ENCODE assay signal across 21 mouse cellular contexts in genomic region chr4:149491151-149491550, GRCm38 (mm10). TPM values are rescaled to one million over a fixed set of nuclear protein-coding genes. Genes with fewer than 3 reads are reported as not detected.
DNase-seq lines count a peak whose midpoint lies in the region; ATAC-seq and TF ChIP-seq lines count a peak whose summit lies in the region.
"Had no signal": no experiment of that assay in that cellular context is flagged by ENCODE, and none has a peak within 500 bp of the region (broad histone marks: within the 10 kb centered on the region; RNA-seq: fewer than 3 reads in every experiment).

No protein-coding gene starts in this region.

- H3K27me3 ChIP-seq in hindbrain, postnatal 0 days (ENCODE audit: insufficient read depth, low read length), result no peaks in the 10 kb centered on the region
- no peaks in the 10 kb centered on the region for H3K27me3 ChIP-seq in hindbrain, embryonic 16.5 days (replicated peaks; ENCODE audit: control insufficient read depth, insufficient read depth, low read length)
- no peaks in the 10 kb centered on the region for H3K27me3 ChIP-seq in midbrain, postnatal 0 days (ENCODE audit: insufficient read depth, low read length)
- H3K27me3 ChIP-seq in midbrain, embryonic 11.5 days (ENCODE audit: control insufficient read depth, insufficient read depth, low read length), result no peaks in the 10 kb centered on the region
- no peaks in the 10 kb centered on the region for H3K27me3 ChIP-seq in midbrain, embryonic 13.5 days
- no peaks in the 10 kb centered on the region for H3K27me3 ChIP-seq in midbrain, embryonic 10.5 days (ENCODE audit: low read depth, poor library complexity, severe bottlenecking)
- H3K27me3 ChIP-seq: heart, embryonic 13.5 days; liver, embryonic 13.5 days had no signal

- H3K27ac ChIP-seq in hindbrain, postnatal 0 days, result no peak overlapping the region
- no peak overlapping the region for H3K27ac ChIP-seq in hindbrain, embryonic 16.5 days (ENCODE audit: low read depth, low read length)
- no peak overlapping the region for H3K27ac ChIP-seq in midbrain, postnatal 0 days (ENCODE audit: low read depth, low read length)
- no peak overlapping the region for H3K27ac ChIP-seq in midbrain, embryonic 11.5 days (ENCODE audit: low read depth, low read length)
- H3K27ac ChIP-seq in midbrain, embryonic 13.5 days, result no peak overlapping the region
- no peak overlapping the region for H3K27ac ChIP-seq in midbrain, embryonic 10.5 days (replicated peaks)
- H3K27ac ChIP-seq: heart, embryonic 13.5 days; liver, embryonic 13.5 days; macrophage had no signal

- no peak overlapping the region for H3K4me2 ChIP-seq in hindbrain, postnatal 0 days (ENCODE audit: low read depth, low read length)
- H3K4me2 ChIP-seq in hindbrain, embryonic 16.5 days (ENCODE audit: low read length), result no peak overlapping the region
- H3K4me2 ChIP-seq in midbrain, postnatal 0 days (ENCODE audit: low read depth, low read length, poor library complexity, severe bottlenecking), result no peak overlapping the region
- H3K4me2 ChIP-seq in midbrain, embryonic 11.5 days, result no peak overlapping the region
- H3K4me2 ChIP-seq in midbrain, embryonic 13.5 days (replicated peaks), result no peak overlapping the region
- H3K4me2 ChIP-seq: heart, embryonic 13.5 days; liver, embryonic 13.5 days had no signal

- H3K36me3 ChIP-seq in hindbrain, postnatal 0 days (ENCODE audit: insufficient read depth, low read length), result peaks cover 65% of the 10 kb centered on the region
- H3K36me3 ChIP-seq in hindbrain, embryonic 16.5 days (ENCODE audit: control insufficient read depth, insufficient read depth, low read length), result peaks cover 31% of the 10 kb centered on the region
- peaks cover 50% of the 10 kb centered on the region for H3K36me3 ChIP-seq in midbrain, postnatal 0 days (ENCODE audit: insufficient read depth, low read length)
- H3K36me3 ChIP-seq in midbrain, embryonic 11.5 days (ENCODE audit: control insufficient read depth, insufficient read depth, low read length), result peaks cover 24% of the 10 kb centered on the region
- H3K36me3 ChIP-seq in midbrain, embryonic 13.5 days, result peaks cover 89% of the 10 kb centered on the region
- H3K36me3 ChIP-seq in midbrain, embryonic 10.5 days, result peaks cover 93% of the 10 kb centered on the region

- peak; percentile 46; the same call in 1 of the 2 replicates for TF ChIP-seq CTCF in hindbrain, postnatal 0 days (IDR thresholded peaks at IDR 0.05; ENCODE audit: low read depth)
- peak; percentile 39 for TF ChIP-seq CTCF in midbrain, postnatal 0 days (IDR thresholded peaks at IDR 0.05)

- no peak for DNase-seq in hindbrain, postnatal 0 days (ENCODE audit: low spot score)
- no peak for DNase-seq in midbrain, postnatal 0 days (ENCODE audit: low spot score)
- DNase-seq in midbrain, embryonic 11.5 days (ENCODE audit: low spot score, missing footprints), result no peak
- no peak for DNase-seq in adrenal gland, postnatal 25 days
- DNase-seq in midbrain, embryonic 10.5 days (ENCODE audit: low spot score), result no peak
- DNase-seq: cerebellum, adult 11 months; gastrocnemius, postnatal 25 days; kidney, adult 18-20 months; liver, embryonic 13.5 days; right cerebral cortex, adult 18-20 months had no signal

- no peak for ATAC-seq in hindbrain, postnatal 0 days
- no peak for ATAC-seq in hindbrain, embryonic 16.5 days
- ATAC-seq in midbrain, postnatal 0 days (ENCODE audit: low FRiP score), result no peak
- ATAC-seq in midbrain, embryonic 11.5 days (ENCODE audit: low FRiP score), result no peak
- ATAC-seq in erythroblast, adult 5-6 weeks (replicated peaks; ENCODE audit: low FRiP score, poor library complexity, severe bottlenecking), result peak; percentile 56
- no peak for ATAC-seq in midbrain, embryonic 13.5 days
- ATAC-seq: forebrain, embryonic 14.5 days had no signal

- no peak overlapping the region for H3K4me3 ChIP-seq in hindbrain, postnatal 0 days (ENCODE audit: low read length)
- no peak overlapping the region for H3K4me3 ChIP-seq in hindbrain, embryonic 16.5 days (ENCODE audit: low read length)
- no peak overlapping the region for H3K4me3 ChIP-seq in midbrain, postnatal 0 days (ENCODE audit: low read depth, low read length)
- H3K4me3 ChIP-seq in midbrain, embryonic 11.5 days (ENCODE audit: low read depth, low read length), result no peak overlapping the region
- H3K4me3 ChIP-seq in midbrain, embryonic 13.5 days (replicated peaks), result no peak overlapping the region
- no peak overlapping the region for H3K4me3 ChIP-seq in midbrain, embryonic 10.5 days
- H3K4me3 ChIP-seq: heart, embryonic 13.5 days; liver, embryonic 13.5 days had no signal

- H3K4me1 ChIP-seq in hindbrain, postnatal 0 days (ENCODE audit: insufficient read depth, low read length), result peaks cover 4% of the 10 kb centered on the region; the same call in 1 of the 2 replicates
- H3K4me1 ChIP-seq in hindbrain, embryonic 16.5 days (ENCODE audit: control insufficient read depth, insufficient read depth, low read depth, low read length), result peaks cover 9% of the 10 kb centered on the region
- H3K4me1 ChIP-seq in midbrain, postnatal 0 days (ENCODE audit: insufficient read depth, low read length), result no peaks in the 10 kb centered on the region
- H3K4me1 ChIP-seq in midbrain, embryonic 11.5 days (ENCODE audit: control insufficient read depth, insufficient read depth, low read length), result peaks cover 11% of the 10 kb centered on the region
- H3K4me1 ChIP-seq in midbrain, embryonic 13.5 days (replicated peaks), result peaks cover 15% of the 10 kb centered on the region
- peaks cover 16% of the 10 kb centered on the region for H3K4me1 ChIP-seq in midbrain, embryonic 10.5 days

- no peak overlapping the region for H3K9ac ChIP-seq in hindbrain, postnatal 0 days (replicated peaks; ENCODE audit: low read length)
- no peak overlapping the region for H3K9ac ChIP-seq in hindbrain, embryonic 16.5 days (ENCODE audit: low read depth, low read length)
- no peak overlapping the region for H3K9ac ChIP-seq in midbrain, postnatal 0 days (replicated peaks; ENCODE audit: low read length, poor library complexity, severe bottlenecking)
- H3K9ac ChIP-seq in midbrain, embryonic 11.5 days (ENCODE audit: low read length), result no peak overlapping the region
- H3K9ac ChIP-seq in midbrain, embryonic 13.5 days (replicated peaks), result no peak overlapping the region
- H3K9ac ChIP-seq: heart, embryonic 13.5 days; liver, embryonic 13.5 days had no signal

- no peaks in the 10 kb centered on the region for H3K9me3 ChIP-seq in hindbrain, postnatal 0 days (ENCODE audit: low read length)
- no peaks in the 10 kb centered on the region for H3K9me3 ChIP-seq in hindbrain, embryonic 16.5 days (ENCODE audit: control insufficient read depth, low read length)
- H3K9me3 ChIP-seq in midbrain, postnatal 0 days (ENCODE audit: low read length), result no peaks in the 10 kb centered on the region
- H3K9me3 ChIP-seq in midbrain, embryonic 11.5 days (ENCODE audit: control insufficient read depth, low read length), result no peaks in the 10 kb centered on the region
- H3K9me3 ChIP-seq in midbrain, embryonic 13.5 days, result no peaks in the 10 kb centered on the region
- no peaks in the 10 kb centered on the region for H3K9me3 ChIP-seq in midbrain, embryonic 10.5 days (replicated peaks)
- H3K9me3 ChIP-seq: heart, embryonic 13.5 days; liver, embryonic 13.5 days had no signal

- 98% methylated on average over 3 of the region's 3 CpGs for WGBS in hindbrain, postnatal 0 days
- WGBS in hindbrain, embryonic 16.5 days, result 98% methylated on average over 3 of the region's 3 CpGs
- WGBS in midbrain, postnatal 0 days, result 99% methylated on average over 3 of the region's 3 CpGs
- 97% methylated on average over 3 of the region's 3 CpGs for WGBS in midbrain, embryonic 11.5 days
- WGBS in midbrain, embryonic 13.5 days, result 96% methylated on average over 3 of the region's 3 CpGs
- WGBS in midbrain, embryonic 10.5 days, result 98% methylated on average over 3 of the region's 3 CpGs

RNA-seq across cellular contexts. Expression of gene Lzic, which starts 6.1 kb away (rescaled TPM):
- total RNA-seq in hindbrain, postnatal 0 days (2014; rRNA removed), result 32.2 and 33.5 TPM in 2 replicates
- polyA plus RNA-seq in hindbrain, postnatal 0 days (2015; fragmentation: Nextera tagmentation; extraction: Ambion mirVana), result 33.5 and 34.8 TPM in 2 replicates
- polyA plus RNA-seq in hindbrain, embryonic 16.5 days (2015; fragmentation: Nextera tagmentation; extraction: Ambion mirVana), result 42.2 TPM in 2 replicates
- total RNA-seq in midbrain, postnatal 0 days (2014; rRNA removed), result 44.3 and 54.7 TPM in 2 replicates
- polyA plus RNA-seq in midbrain, postnatal 0 days (2015; fragmentation: Nextera tagmentation; extraction: Ambion mirVana), result 34.4 and 39.3 TPM in 2 replicates
- polyA plus RNA-seq in midbrain, embryonic 11.5 days (2014; fragmentation: Nextera tagmentation; extraction: Ambion mirVana), result 48.2 and 50.1 TPM in 2 replicates
- total RNA-seq in erythroblast, adult 5-6 weeks (2015; ENCODE audit: low replicate concordance), result 4.8 and 5.4 TPM in 2 replicates
- total RNA-seq in erythroblast, adult 5-6 weeks (2017; ENCODE audit: low replicate concordance), result 6.1 and 23.2 TPM in 2 replicates
- 25.8 and 26.5 TPM in 2 replicates for total RNA-seq in adrenal gland, postnatal 25 days (2021)
- polyA plus RNA-seq in midbrain, embryonic 13.5 days (2015; fragmentation: Nextera tagmentation; extraction: Ambion mirVana), result 45.5 and 50.8 TPM in 2 replicates
- polyA plus RNA-seq in midbrain, embryonic 10.5 days (2016; fragmentation: Nextera tagmentation; extraction: Ambion mirVana), result 48.5 and 48.9 TPM in 2 replicates

RNA-seq across cellular contexts. Expression of gene Nmnat1, which starts 6.1 kb away (rescaled TPM):
- 8.4 and 9.9 TPM in 2 replicates for total RNA-seq in hindbrain, postnatal 0 days (2014; rRNA removed)
- 7.1 and 7.8 TPM in 2 replicates for polyA plus RNA-seq in hindbrain, postnatal 0 days (2015; fragmentation: Nextera tagmentation; extraction: Ambion mirVana)
- 7.7 and 9.1 TPM in 2 replicates for polyA plus RNA-seq in hindbrain, embryonic 16.5 days (2015; fragmentation: Nextera tagmentation; extraction: Ambion mirVana)
- 2.9 and 6.3 TPM in 2 replicates for total RNA-seq in midbrain, postnatal 0 days (2014; rRNA removed)
- polyA plus RNA-seq in midbrain, postnatal 0 days (2015; fragmentation: Nextera tagmentation; extraction: Ambion mirVana), result 4.1 and 4.3 TPM in 2 replicates
- 15.1 and 15.5 TPM in 2 replicates for polyA plus RNA-seq in midbrain, embryonic 11.5 days (2014; fragmentation: Nextera tagmentation; extraction: Ambion mirVana)
- total RNA-seq in erythroblast, adult 5-6 weeks (2015; ENCODE audit: low replicate concordance), result 0.58 and 3.1 TPM in 2 replicates
- 0.84 and 1.2 TPM in 2 replicates for total RNA-seq in erythroblast, adult 5-6 weeks (2017; ENCODE audit: low replicate concordance)
- total RNA-seq in adrenal gland, postnatal 25 days (2021), result 12.2 and 17.1 TPM in 2 replicates
- 9.8 and 12.5 TPM in 2 replicates for polyA plus RNA-seq in midbrain, embryonic 13.5 days (2015; fragmentation: Nextera tagmentation; extraction: Ambion mirVana)
- 16.2 and 18.8 TPM in 2 replicates for polyA plus RNA-seq in midbrain, embryonic 10.5 days (2016; fragmentation: Nextera tagmentation; extraction: Ambion mirVana)

RNA-seq across cellular contexts. Expression of gene Tmem274, which starts 14.0 kb away (rescaled TPM):
- total RNA-seq in hindbrain, postnatal 0 days (2014; rRNA removed), result not detected in 2 replicates
- not detected in 2 replicates for polyA plus RNA-seq in hindbrain, postnatal 0 days (2015; fragmentation: Nextera tagmentation; extraction: Ambion mirVana)
- polyA plus RNA-seq in hindbrain, embryonic 16.5 days (2015; fragmentation: Nextera tagmentation; extraction: Ambion mirVana), result 0.45 TPM in 1 of 2 replicates, not detected in the other
- total RNA-seq in midbrain, postnatal 0 days (2014; rRNA removed), result not detected in 2 replicates
- not detected in 2 replicates for polyA plus RNA-seq in midbrain, postnatal 0 days (2015; fragmentation: Nextera tagmentation; extraction: Ambion mirVana)
- not detected in 2 replicates for polyA plus RNA-seq in midbrain, embryonic 11.5 days (2014; fragmentation: Nextera tagmentation; extraction: Ambion mirVana)
- not detected in 2 replicates for total RNA-seq in erythroblast, adult 5-6 weeks (2015; ENCODE audit: low replicate concordance)
- not detected in 2 replicates for total RNA-seq in erythroblast, adult 5-6 weeks (2017; ENCODE audit: low replicate concordance)
- total RNA-seq in adrenal gland, postnatal 25 days (2021), result not detected in 2 replicates
- 0.65 TPM in 1 of 2 replicates, not detected in the other for polyA plus RNA-seq in midbrain, embryonic 13.5 days (2015; fragmentation: Nextera tagmentation; extraction: Ambion mirVana)
- polyA plus RNA-seq in midbrain, embryonic 10.5 days (2016; fragmentation: Nextera tagmentation; extraction: Ambion mirVana), result 0.41 and 0.55 TPM in 2 replicates
- total RNA-seq: gastrocnemius, postnatal 25 days; hematopoietic stem cell, adult 5-6 weeks; layer of hippocampus, adult 8-10 months; left cerebral cortex, postnatal 10 days; neutrophil, adult 5-6 weeks had no signal
- polyA plus RNA-seq: forebrain, embryonic 14.5 days; heart, embryonic 13.5 days; liver, embryonic 13.5 days; macrophage; spleen, adult 2 months had no signal

RNA-seq across cellular contexts. Expression of gene Ctnnbip1, which starts 26.9 kb away (rescaled TPM):
- 94.1 and 112 TPM in 2 replicates for total RNA-seq in hindbrain, postnatal 0 days (2014; rRNA removed)
- polyA plus RNA-seq in hindbrain, postnatal 0 days (2015; fragmentation: Nextera tagmentation; extraction: Ambion mirVana), result 105 and 109 TPM in 2 replicates
- polyA plus RNA-seq in hindbrain, embryonic 16.5 days (2015; fragmentation: Nextera tagmentation; extraction: Ambion mirVana), result 98.6 and 106 TPM in 2 replicates
- 105 and 109 TPM in 2 replicates for total RNA-seq in midbrain, postnatal 0 days (2014; rRNA removed)
- 116 and 117 TPM in 2 replicates for polyA plus RNA-seq in midbrain, postnatal 0 days (2015; fragmentation: Nextera tagmentation; extraction: Ambion mirVana)
- 55.9 and 59.4 TPM in 2 replicates for polyA plus RNA-seq in midbrain, embryonic 11.5 days (2014; fragmentation: Nextera tagmentation; extraction: Ambion mirVana)
- total RNA-seq in erythroblast, adult 5-6 weeks (2015; ENCODE audit: low replicate concordance), result 4.6 TPM in 1 of 2 replicates, not detected in the other
- total RNA-seq in erythroblast, adult 5-6 weeks (2017; ENCODE audit: low replicate concordance), result 2.2 and 4.6 TPM in 2 replicates
- total RNA-seq in adrenal gland, postnatal 25 days (2021), result 24.6 and 39.4 TPM in 2 replicates
- 74.6 and 79.6 TPM in 2 replicates for polyA plus RNA-seq in midbrain, embryonic 13.5 days (2015; fragmentation: Nextera tagmentation; extraction: Ambion mirVana)
- 54.8 and 56.6 TPM in 2 replicates for polyA plus RNA-seq in midbrain, embryonic 10.5 days (2016; fragmentation: Nextera tagmentation; extraction: Ambion mirVana)

RNA-seq across cellular contexts. Expression of gene Rbp7, which starts 36.4 kb away (rescaled TPM):
- not detected in 2 replicates for total RNA-seq in hindbrain, postnatal 0 days (2014; rRNA removed)
- polyA plus RNA-seq in hindbrain, postnatal 0 days (2015; fragmentation: Nextera tagmentation; extraction: Ambion mirVana), result 0.34 TPM in 1 of 2 replicates, not detected in the other
- polyA plus RNA-seq in hindbrain, embryonic 16.5 days (2015; fragmentation: Nextera tagmentation; extraction: Ambion mirVana), result not detected in 2 replicates
- not detected in 2 replicates for total RNA-seq in midbrain, postnatal 0 days (2014; rRNA removed)
- 0.44 and 0.49 TPM in 2 replicates for polyA plus RNA-seq in midbrain, postnatal 0 days (2015; fragmentation: Nextera tagmentation; extraction: Ambion mirVana)
- not detected in 2 replicates for polyA plus RNA-seq in midbrain, embryonic 11.5 days (2014; fragmentation: Nextera tagmentation; extraction: Ambion mirVana)
- total RNA-seq in erythroblast, adult 5-6 weeks (2015; ENCODE audit: low replicate concordance), result not detected in 2 replicates
- total RNA-seq in erythroblast, adult 5-6 weeks (2017; ENCODE audit: low replicate concordance), result not detected in 2 replicates
- 7.0 and 13.4 TPM in 2 replicates for total RNA-seq in adrenal gland, postnatal 25 days (2021)
- not detected in 2 replicates for polyA plus RNA-seq in midbrain, embryonic 13.5 days (2015; fragmentation: Nextera tagmentation; extraction: Ambion mirVana)
- not detected in 2 replicates for polyA plus RNA-seq in midbrain, embryonic 10.5 days (2016; fragmentation: Nextera tagmentation; extraction: Ambion mirVana)
- total RNA-seq: hematopoietic stem cell, adult 5-6 weeks; layer of hippocampus, adult 8-10 months; neutrophil, adult 5-6 weeks had no signal
- polyA plus RNA-seq: forebrain, embryonic 14.5 days; liver, embryonic 13.5 days; macrophage; spleen, adult 2 months had no signal
